Mouse (Mus musculus): ENCODE results near the gene 1700030J22Rik. TPM values are rescaled to one million over a fixed set of nuclear protein-coding genes. Genes with fewer than 3 reads are reported as not detected.

The 1700030J22Rik gene
- total RNA-seq (2012; rRNA removed) (0.21 and 0.25 TPM in 2 replicates), total RNA-seq (2014; rRNA removed) (0.35 TPM in 1 of 2 replicates, not detected in the other), polyA plus RNA-seq (2012; ENCODE audit: insufficient read length, low read depth) (0.46 and 0.64 TPM in 2 replicates)

GRCm38 (mm10) chr8:116978631-116979256 lies at the start of gene 1700030J22Rik:
Gene 1700030J22Rik, minus strand, starts transcription at chr8:116978959.
- H3K27ac ChIP-seq (ENCODE audit: insufficient read depth, low read depth), result no peak within 1 kb of the TSS
- TF ChIP-seq MXI1 (IDR thresholded peaks at IDR 0.05; ENCODE audit: low read depth, low read length) (peak; percentile 98), MAFK (IDR thresholded peaks at IDR 0.05; ENCODE audit: insufficient replicate concordance, low read length) (no peak), ZNF384 (IDR thresholded peaks at IDR 0.05; ENCODE audit: low read depth, low read length) (no peak), HCFC1 (IDR thresholded peaks at IDR 0.05; ENCODE audit: low read depth, low read length) (peak; percentile 73), IRF4 (IDR thresholded peaks at IDR 0.05; ENCODE audit: low read depth, low read length) (no peak; the same call in 1 of the 2 replicates), PAX5 (IDR thresholded peaks at IDR 0.05; ENCODE audit: low read length) (no peak), TBP (conservative IDR thresholded peaks at IDR 0.05; ENCODE audit: low read depth, low read length) (no peak), RAD21 (IDR thresholded peaks at IDR 0.05; ENCODE audit: low read depth, low read length) (peak; percentile 34), TCF12 (IDR thresholded peaks at IDR 0.05; ENCODE audit: low read depth, low read length) (peak; percentile 34; the same call in 1 of the 2 replicates), POLR2AphosphoS2 (IDR thresholded peaks at IDR 0.05; ENCODE audit: low read depth, low read length) (no peak), RCOR1 (conservative IDR thresholded peaks at IDR 0.05; ENCODE audit: low read depth, low read length) (no peak), JUN (IDR thresholded peaks at IDR 0.05; ENCODE audit: insufficient read depth, low read depth, low read length) (no peak), MAX (IDR thresholded peaks at IDR 0.05; ENCODE audit: low read length) (peak; percentile 54; the same call in 1 of the 2 replicates), JUND (conservative IDR thresholded peaks at IDR 0.05; ENCODE audit: low read depth, low read length) (no peak), CTCF (conservative IDR thresholded peaks at IDR 0.05 in 1 of 2, IDR thresholded peaks at IDR 0.05 in 1 of 2; ENCODE audit: low read depth in 2 of 2, low read length in 2 of 2) (peak in 1 of 2 experiments; percentile 37; a peak in 1 of 4 replicates), CHD1 (IDR thresholded peaks at IDR 0.05; ENCODE audit: low read depth, low read length) (no peak), SIN3A (IDR thresholded peaks at IDR 0.05; ENCODE audit: low read length) (peak; percentile 99), NELFE (IDR thresholded peaks at IDR 0.05; ENCODE audit: low read depth, low read length) (no peak), KAT2A (IDR thresholded peaks at IDR 0.05; ENCODE audit: insufficient replicate concordance, low read length) (no peak), E2F4 (IDR thresholded peaks at IDR 0.05; ENCODE audit: insufficient replicate concordance, low read depth, low read length) (no peak), ETS1 (conservative IDR thresholded peaks at IDR 0.05; ENCODE audit: low read depth, low read length) (no peak), ELF1 (IDR thresholded peaks at IDR 0.05; ENCODE audit: low read depth, low read length) (peak; percentile 81), MAZ (IDR thresholded peaks at IDR 0.05; ENCODE audit: low read depth, low read length) (peak; percentile 82; the same call in 1 of the 2 replicates), USF1 (IDR thresholded peaks at IDR 0.05; ENCODE audit: low read depth, low read length) (no peak), SMC3 (IDR thresholded peaks at IDR 0.05; ENCODE audit: low read depth, low read length) (no peak), MEF2A (IDR thresholded peaks at IDR 0.05; ENCODE audit: borderline replicate concordance, low read depth, low read length) (no peak), POLR2A (IDR thresholded peaks at IDR 0.05; ENCODE audit: low read depth, low read length) (no peak), EP300 (IDR thresholded peaks at IDR 0.05; ENCODE audit: low read length) (no peak), CHD2 (IDR thresholded peaks at IDR 0.05; ENCODE audit: low read length) (no peak), GABPA (IDR thresholded peaks at IDR 0.05; ENCODE audit: insufficient replicate concordance, low read depth, low read length) (no peak), ZC3H11A (IDR thresholded peaks at IDR 0.05; ENCODE audit: low read depth, low read length) (no peak)
- H3K36me3 ChIP-seq (replicated peaks in 1 of 2; ENCODE audit: control insufficient read depth in 1 of 2, insufficient read depth in 1 of 2, low read length in 1 of 2), result peaks cover 4 to 19% of the 10 kb centered on the region in 2 experiments
- peak within 1 kb of the TSS; percentile 60 to 80 (median 63) for H3K4me3 ChIP-seq (replicated peaks in 1 of 3; ENCODE audit: low read depth in 2 of 3, low read length in 2 of 3, poor library complexity in 1 of 3)
- no peaks in the 10 kb centered on the region for H3K27me3 ChIP-seq (replicated peaks)
- in situ Hi-C loops (cut with MboI; ENCODE audit: low pct_ligation_motif_present, low pct_unique_long_range_greater_than_20kb, low sequenced_read_pairs), result no loop called here
- peaks cover 2 to 17% of the 10 kb centered on the region in 2 experiments; a peak in 2 of 4 replicates for H3K4me1 ChIP-seq (ENCODE audit: control insufficient read depth in 1 of 2, insufficient read depth in 2 of 2)
- no peak within 1 kb of the TSS; the same call in 1 of the 2 replicates for H3K9ac ChIP-seq (ENCODE audit: insufficient read depth, low read depth)
- peak within 1 kb of the TSS; percentile 99 for H3K4me2 ChIP-seq (ENCODE audit: insufficient read depth, low read depth, poor library complexity, severe bottlenecking)
- H3K79me2 ChIP-seq (replicated peaks; ENCODE audit: control insufficient read depth, extremely low read depth, insufficient read depth, poor library complexity, severe bottlenecking), result no peaks in the 10 kb centered on the region
- DNase-seq (ENCODE audit: extremely low read depth), result peak; percentile 98
- H3K9me3 ChIP-seq (replicated peaks; ENCODE audit: low read length), result no peaks in the 10 kb centered on the region
- dilution Hi-C loops (cut with MboI; ENCODE audit: extremely low pct_ligation_motif_present, extremely low pct_unique_long_range_greater_than_20kb, low sequenced_read_pairs), result no loop called here
